Mouse (Mus musculus): ENCODE results near the gene Slc9a8.

The Slc9a8 gene

DNA sequence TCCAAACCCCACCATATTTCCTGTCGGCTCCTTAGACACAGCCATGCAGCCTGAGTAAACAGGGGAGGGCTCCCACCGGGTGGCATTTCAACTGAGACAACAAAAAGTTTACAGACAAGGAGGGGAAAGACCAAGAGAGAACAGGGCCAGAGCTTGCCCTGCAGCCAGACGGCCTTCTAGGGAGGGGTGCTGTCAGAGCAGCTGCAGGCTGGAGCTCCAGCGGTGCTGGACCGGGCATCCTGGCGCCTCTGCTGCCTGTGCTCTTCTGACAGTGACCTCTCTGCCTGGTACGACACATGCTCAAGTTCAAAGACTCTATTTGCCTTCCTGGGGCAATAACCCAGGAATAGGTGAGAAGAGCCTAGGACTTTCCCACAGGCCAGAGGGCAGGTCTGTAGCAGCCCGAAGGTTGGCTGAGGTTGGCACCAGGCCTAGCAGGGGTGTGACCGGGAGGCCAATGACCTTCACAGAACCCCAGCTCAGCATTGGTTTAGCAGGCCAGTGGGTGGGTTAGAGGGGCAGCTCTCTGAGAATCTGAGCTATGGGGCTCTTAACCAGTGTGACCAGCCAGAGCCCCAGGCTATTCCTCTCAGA lies 5.4 kb upstream of the Slc9a8 start:
- DNase-seq, result no peak

DNA sequence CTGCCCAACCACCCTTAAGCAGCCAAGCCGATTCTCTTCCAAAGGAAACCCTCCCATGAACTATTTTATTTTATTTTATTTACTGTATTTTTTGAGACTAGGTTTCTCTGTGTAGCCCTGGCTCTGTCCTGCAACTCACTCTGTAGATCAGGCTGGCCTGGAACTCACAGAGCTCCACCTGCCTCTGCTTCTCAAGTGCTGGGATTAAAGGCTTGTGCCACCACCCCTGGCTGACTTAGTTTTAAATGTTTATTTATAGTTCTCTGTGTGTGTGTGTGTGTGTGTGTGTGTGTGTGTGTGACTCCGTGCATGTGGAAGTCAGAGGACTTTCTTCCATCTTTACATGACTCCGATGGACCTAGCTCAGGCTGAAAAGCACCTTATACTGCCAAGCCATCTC lies 4.5 kb upstream of the Slc9a8 start:
- DNase-seq, result no peak

- DNase-seq, result peak; percentile 52
Measured at GRCm38 (mm10) chr2:167417694-167418093, 3.8 kb upstream of the Slc9a8 start.

- DNase-seq, result peak; percentile 44
Measured at GRCm38 (mm10) chr2:167419204-167419603, 2.3 kb upstream of the Slc9a8 start.

DNA sequence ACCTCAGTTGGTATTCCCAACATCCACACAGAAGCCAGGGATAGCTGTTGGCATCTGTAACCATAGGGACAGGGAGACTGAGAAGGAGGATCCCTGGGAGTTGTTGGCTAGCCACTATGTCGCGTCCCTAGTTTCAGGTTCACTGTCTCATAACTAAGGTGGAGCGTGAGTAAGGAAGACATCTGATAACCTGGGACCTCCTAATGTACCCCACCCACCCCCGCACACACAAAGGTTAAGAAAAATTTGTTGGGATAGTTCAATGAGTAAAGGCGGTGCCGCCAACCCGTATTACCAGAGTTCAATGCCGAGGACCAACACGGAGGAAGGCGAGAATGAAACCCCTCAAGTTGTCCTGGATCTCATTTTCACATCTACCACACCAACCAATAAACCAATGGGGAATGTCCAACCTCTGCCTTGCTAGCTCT lies 686 bp upstream of the Slc9a8 start:
- no peak for DNase-seq

DNA sequence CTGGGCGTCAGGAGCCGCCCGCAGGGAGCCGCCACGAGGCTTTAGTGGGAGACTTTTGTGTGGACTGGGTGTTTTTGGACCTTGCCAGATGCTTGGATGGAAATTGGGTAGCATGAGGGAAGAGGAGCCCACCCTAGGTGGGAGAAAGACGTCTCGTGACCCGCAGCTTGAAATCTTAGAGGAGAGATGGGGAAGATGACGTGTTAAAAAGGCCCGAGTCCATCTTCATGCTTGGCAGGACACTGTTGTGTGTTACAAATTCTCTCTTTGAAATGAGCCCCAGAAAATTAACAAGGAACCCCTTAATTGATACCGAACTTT lies 598 bp downstream of the Slc9a8 start:
- no peak for DNase-seq

GRCm38 (mm10) chr2:167423031-167423611 lies 1.6 kb downstream of the Slc9a8 start:
- no peak for DNase-seq

DNA sequence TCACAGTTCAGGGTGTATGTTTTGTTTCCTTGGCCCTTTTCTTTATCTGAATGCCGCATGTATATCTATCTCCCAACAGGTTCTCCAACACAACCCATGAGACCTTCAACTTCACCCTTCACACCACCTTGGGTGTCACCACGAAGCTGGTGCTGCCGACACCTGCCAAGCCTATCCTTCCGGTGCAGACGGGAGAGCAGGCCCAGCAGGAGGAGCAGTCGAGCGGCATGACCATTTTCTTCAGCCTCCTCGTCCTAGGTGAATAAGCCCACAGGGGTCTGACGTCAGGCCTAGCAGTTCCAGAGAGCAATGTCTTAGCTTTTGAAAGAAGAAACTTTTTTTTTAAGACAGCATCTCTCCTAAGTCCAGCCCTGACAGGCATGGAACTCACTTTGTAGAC lies 2.5 kb downstream of the Slc9a8 start:
- no peak for DNase-seq

GRCm38 (mm10) chr2:167424516-167424915 lies 3.0 kb downstream of the Slc9a8 start:
- DNase-seq, result no peak

DNA sequence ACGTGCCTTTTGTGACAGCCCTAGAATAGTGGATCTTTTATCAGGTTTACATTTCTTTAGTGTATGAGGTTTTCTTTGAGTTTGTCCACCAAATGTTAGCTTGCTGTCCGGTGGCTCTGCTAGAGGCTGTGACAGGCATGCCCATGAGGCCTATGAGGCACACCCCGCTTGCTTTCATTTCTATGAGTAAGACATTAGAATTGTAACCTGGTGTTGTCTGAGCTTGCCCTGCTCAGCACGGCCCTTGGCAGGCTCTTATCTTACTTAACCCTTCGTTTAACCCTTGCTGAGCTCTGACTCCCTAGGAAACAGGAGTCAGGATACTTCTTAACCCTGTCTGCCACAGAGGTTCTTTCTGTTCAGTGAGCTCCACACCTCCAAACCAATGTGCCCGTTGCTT lies 3.9 kb downstream of the Slc9a8 start:
- no peak for DNase-seq

GRCm38 (mm10) chr2:167429596-167429995 lies 8.1 kb downstream of the Slc9a8 start:
- no peak for DNase-seq

GRCm38 (mm10) chr2:167430737-167431417 lies 9.4 kb downstream of the Slc9a8 start:
- DNase-seq, result no peak

DNA sequence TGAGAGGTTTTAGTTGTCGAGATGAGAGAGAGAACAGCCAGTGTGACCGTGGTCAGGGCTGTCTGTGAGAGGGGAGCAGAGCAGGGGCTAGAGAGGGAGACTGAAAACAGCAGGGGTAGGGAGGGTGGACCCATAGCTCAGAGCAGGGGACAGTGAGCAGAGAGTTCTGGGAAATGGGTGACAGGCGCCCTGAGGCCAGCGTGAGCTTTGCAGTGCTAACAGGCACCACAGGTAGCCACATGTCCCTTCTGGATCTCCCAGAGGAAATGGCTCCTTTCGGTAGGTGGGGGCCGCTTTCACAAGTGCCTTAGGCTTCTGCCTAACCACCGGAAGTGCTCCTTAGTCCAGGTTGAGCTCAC lies 9.9 kb downstream of the Slc9a8 start:
- DNase-seq, result no peak

- no peak for DNase-seq
Measured at GRCm38 (mm10) chr2:167434570-167434969, 13.1 kb downstream of the Slc9a8 start.

GRCm38 (mm10) chr2:167435631-167436030 lies 14.1 kb downstream of the Slc9a8 start:
- DNase-seq, result no peak

DNA sequence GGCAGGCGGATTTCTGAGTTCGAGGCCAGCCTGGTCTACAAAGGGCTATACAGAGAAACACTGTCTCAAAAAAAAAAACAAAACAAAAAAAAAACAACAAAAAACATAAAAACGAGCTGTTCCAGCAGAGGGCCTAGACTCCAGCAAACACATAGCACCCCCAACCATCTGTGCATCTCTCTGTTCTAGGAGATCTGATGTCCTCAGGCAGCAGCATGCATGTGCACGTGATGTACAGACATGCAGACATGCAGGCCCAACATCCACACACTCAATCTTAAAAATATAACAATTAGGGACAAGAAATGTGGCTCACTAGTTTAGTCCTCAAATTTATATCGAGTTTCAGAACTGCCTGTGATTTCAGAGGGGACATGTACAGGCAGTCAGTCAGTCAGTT lies 14.9 kb downstream of the Slc9a8 start:
- peak; percentile 14 for DNase-seq

DNA sequence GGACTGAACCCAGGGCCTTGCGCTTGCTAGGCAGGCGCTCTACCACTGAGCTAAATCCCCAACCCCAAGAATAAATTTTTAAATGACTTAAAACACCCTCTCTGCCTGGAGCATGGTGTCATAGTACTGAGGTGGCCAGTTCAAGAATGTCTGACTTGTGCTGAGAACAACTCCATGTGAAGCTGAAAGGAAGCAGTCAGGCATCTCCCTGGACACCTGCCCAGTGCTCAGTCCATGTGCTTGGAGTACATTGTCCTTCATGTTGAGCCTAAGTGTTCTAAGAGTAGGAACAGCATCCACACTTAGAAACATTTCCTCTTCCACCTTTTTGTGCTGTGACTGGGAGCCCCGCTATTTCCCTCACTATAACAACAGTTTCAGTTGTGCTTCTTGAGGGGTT lies 17.9 kb downstream of the Slc9a8 start:
- no peak for DNase-seq

GRCm38 (mm10) chr2:167443411-167444193 lies 22.1 kb downstream of the Slc9a8 start:
- DNase-seq, result no peak

DNA sequence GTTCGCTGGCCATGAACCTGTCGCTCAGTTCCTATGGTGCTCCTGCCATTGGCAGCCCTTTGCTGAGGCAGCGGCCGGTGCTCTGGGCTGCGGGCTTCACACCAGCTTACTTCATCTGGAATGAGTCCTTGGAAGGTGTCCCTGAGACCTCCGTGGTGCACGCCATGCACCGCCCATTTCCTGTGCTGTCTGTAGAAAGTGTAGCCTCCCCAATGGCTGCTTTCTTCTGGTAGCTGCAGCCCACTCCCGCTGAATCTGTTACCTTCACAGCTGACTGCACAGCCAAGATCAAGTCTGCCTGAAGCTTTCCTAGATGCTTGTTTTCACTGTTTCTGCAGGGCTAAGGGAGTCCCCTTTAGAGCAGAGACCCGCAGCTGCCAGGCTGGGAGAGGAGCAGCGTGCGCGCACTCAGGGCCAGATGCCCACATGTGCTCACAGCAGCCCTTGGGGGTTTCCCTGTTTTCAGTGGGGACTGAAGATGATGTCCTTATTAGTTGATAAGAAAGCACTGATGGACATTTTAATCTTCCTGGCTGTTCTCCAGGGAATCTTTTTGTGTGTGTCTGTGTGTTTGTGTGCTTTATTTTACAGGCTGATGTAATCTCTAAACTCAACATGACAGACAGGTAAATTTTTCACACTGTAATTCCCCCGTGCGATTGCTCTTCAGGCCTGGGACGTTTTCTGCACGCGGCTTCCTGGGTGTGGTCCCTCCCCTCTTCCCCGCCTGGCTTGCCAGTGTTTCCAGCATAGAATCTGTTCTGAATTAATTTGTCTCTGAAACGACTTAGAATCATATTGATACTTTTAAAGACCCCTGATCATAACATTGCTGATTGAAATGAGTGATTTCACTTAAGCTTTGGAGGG lies 24.6 kb downstream of the Slc9a8 start:
- DNase-seq, result no peak

DNA sequence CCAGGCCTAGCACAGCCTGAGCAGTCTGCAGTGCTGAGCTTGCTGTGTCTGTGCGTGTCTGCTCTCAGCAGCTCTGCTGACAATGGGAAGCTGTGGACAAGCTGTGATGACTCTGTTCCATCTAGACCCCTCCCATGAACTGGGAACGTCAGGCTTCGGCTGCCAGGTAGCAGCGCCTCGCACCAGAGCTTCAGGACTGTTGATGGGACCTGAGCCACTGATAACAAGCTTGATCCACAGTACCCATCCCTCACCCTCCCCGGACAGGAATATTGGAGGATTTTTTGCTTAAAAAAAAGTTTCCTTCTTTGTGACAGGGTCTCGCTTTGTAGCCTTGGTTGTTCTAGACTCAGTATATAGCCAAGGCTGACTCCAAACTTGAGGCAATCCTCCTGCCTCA lies 25.7 kb downstream of the Slc9a8 start:
- DNase-seq, result no peak

- DNase-seq, result no peak
Measured at GRCm38 (mm10) chr2:167447629-167448028, 26.1 kb downstream of the Slc9a8 start.

- no peak for DNase-seq
Measured at GRCm38 (mm10) chr2:167449331-167450275, 28.1 kb downstream of the Slc9a8 start.
